Mouse (Mus musculus): Measurements from ENCODE around the gene Cbx1. TPM values are rescaled to one million over a fixed set of nuclear protein-coding genes. Genes with fewer than 3 reads are reported as not detected.

The Cbx1 gene
- polyA plus RNA-seq (2016; fragmentation: Nextera tagmentation; extraction: Ambion mirVana) = 156 and 166 TPM in 2 replicates

DNA sequence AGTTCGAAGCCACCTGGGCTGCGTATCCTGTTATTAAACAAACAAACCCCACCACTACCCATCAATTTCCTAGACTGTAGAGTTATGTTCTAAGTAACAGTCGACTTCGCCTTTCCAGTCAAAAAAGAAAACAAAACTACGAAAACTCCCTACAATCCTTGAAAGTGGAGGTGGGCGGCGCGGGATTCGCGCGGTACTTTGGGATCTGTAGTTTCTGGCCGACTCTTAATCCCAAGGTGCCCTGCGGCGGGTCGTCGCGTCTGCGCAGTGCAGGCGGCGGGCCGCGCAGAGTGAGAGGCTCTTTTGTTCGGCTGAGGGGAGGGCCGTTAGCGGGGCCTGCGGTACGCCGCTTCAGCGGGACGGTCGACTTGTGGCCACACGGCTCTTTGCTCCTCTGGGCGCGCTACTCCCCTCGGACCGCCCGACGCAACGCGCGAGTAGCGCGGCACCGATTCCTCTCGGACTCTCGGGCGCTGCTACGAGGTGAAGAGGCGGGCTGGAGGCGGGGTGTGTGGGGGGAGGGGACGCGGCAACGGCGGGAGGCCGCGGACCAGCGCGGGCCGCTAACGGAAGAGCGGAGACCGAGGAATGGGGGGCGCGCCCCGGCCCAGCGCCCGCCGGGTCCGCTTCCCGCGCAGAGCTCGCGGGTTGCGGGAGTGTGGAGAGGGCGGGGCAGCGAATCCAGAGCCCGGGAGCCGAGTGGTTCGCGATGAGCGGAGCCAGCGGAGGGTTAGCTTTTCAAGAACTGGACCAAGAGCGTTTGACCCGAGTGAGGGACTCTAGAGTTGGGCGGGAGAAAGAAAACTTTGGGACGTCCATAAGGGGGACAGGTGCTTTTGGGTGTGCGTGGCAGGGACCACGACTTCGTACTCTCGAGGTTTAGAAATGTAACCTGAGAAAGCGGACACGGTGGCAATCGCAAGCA, at the start of gene Cbx1:
Gene Cbx1 (plus strand): TSS at position 257 of the 925 bp plus-strand sequence.
- Histone ChIP-seq H3K4me1 (peaks cover 32% of the 10 kb centered on the region), H3K27me3 (no peaks in the 10 kb centered on the region), H3K9me3 (no peaks in the 10 kb centered on the region), H3K4me3 (peak within 1 kb of the TSS; percentile 93), H3K4me2 (replicated peaks) (peak within 1 kb of the TSS; percentile 87), H3K9ac (replicated peaks) (peak within 1 kb of the TSS; percentile 93), H3K36me3 (no peaks in the 10 kb centered on the region), H3K27ac (replicated peaks) (peak within 1 kb of the TSS; percentile 97)
- 1% methylated on average over 93 of the region's 93 CpGs for WGBS
- ATAC-seq (ENCODE audit: low FRiP score, low read depth) = peak; percentile 98

DNA sequence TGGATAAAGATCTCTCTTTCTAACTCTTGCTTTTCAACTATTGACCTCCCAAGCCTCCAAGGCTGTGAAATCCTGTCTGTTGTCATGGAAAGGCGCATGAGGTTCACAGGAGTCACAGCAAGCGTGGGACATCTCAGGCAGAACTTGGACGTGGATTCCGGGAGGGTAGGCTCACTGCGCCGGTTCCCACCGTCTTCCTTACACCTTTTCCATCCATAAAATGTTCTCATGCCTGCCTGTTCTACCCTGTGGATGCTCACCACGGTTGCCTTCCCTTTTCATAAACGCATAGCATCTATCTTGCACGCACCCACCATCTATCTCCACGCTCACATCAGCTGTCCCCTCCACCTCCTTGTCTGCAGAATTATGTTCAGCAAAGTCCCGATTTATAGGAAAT, 48.1 kb upstream of the Cbx1 start:
- H3K4me3 ChIP-seq = no peak overlapping the region
- 50% methylated on average over 12 of the region's 12 CpGs for WGBS
- H3K36me3 ChIP-seq = no peaks in the 10 kb centered on the region
- H3K27me3 ChIP-seq = peaks cover 12% of the 10 kb centered on the region
- no peak for ATAC-seq (ENCODE audit: low FRiP score, low read depth)
- no peak overlapping the region for H3K9ac ChIP-seq (replicated peaks)
- H3K4me1 ChIP-seq = peaks cover 60% of the 10 kb centered on the region
- H3K27ac ChIP-seq (replicated peaks) = peak overlapping the region; percentile 76
- H3K9me3 ChIP-seq = no peaks in the 10 kb centered on the region
- no peak overlapping the region for H3K4me2 ChIP-seq (replicated peaks)

DNA sequence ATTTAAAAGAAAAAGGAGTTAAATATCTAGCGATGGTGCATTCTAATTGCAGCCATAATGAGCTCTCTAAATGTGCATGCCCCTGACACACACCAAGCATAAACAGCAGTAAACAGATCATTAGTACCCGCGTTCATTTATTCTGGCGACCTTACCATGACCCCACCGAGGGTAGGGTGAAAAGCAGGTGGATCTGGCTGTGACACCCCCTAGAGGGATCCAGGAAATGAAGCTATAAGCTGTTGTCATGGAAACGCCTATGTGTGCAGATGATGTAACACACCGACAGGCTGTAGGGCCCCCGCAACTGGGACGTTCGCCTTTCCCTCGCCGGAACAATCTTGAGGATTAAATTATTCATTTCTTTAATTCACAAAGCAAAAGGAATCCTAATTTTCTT, 46.9 kb upstream of the Cbx1 start:
- peaks cover 56% of the 10 kb centered on the region for H3K4me1 ChIP-seq
- peak overlapping the region; percentile 2; the same call in 1 of the 2 replicates for H3K4me3 ChIP-seq
- H3K27me3 ChIP-seq = peaks cover 4% of the 10 kb centered on the region
- no peaks in the 10 kb centered on the region for H3K9me3 ChIP-seq
- peak overlapping the region; percentile 46 for H3K4me2 ChIP-seq (replicated peaks)
- peak overlapping the region; percentile 76 for H3K27ac ChIP-seq (replicated peaks)
- H3K9ac ChIP-seq (replicated peaks) = 0 out of 2 replicates have a peak overlapping the region, but pooled peaks have one; percentile 24
- 10% methylated on average over 12 of the region's 12 CpGs for WGBS
- H3K36me3 ChIP-seq = no peaks in the 10 kb centered on the region
- peak; percentile 63; the same call in 1 of the 2 replicates for ATAC-seq (ENCODE audit: low FRiP score, low read depth)

DNA sequence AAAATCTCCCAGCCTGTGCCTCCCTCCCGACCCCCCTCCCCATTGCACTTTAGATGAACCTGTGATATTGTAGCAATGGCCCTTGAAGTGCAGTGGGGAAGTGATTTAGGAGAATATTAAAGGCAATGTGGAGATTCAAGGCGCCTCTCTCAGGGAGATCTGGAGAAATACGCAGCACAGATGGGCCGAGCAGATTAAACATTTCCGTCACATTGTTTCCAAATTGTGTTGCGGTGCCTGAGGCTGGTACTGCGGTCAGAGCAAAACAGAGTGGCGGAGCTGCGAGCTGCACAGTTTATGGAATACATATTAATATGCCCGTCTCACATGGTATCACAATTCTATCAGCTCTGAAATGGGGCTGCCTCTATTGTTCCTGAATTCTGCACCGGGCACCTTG, 45.9 kb upstream of the Cbx1 start:
- WGBS = 50% methylated on average over 11 of the region's 11 CpGs
- Histone ChIP-seq H3K9ac (replicated peaks) (no peak overlapping the region), H3K27ac (replicated peaks) (peak overlapping the region; percentile 70), H3K9me3 (no peaks in the 10 kb centered on the region), H3K4me1 (peaks cover 53% of the 10 kb centered on the region), H3K27me3 (no peaks in the 10 kb centered on the region; the same call in 1 of the 2 replicates), H3K4me3 (no peak overlapping the region), H3K36me3 (no peaks in the 10 kb centered on the region), H3K4me2 (replicated peaks) (peak overlapping the region; percentile 4; the same call in 1 of the 2 replicates)
- ATAC-seq (ENCODE audit: low FRiP score, low read depth) = no peak

DNA sequence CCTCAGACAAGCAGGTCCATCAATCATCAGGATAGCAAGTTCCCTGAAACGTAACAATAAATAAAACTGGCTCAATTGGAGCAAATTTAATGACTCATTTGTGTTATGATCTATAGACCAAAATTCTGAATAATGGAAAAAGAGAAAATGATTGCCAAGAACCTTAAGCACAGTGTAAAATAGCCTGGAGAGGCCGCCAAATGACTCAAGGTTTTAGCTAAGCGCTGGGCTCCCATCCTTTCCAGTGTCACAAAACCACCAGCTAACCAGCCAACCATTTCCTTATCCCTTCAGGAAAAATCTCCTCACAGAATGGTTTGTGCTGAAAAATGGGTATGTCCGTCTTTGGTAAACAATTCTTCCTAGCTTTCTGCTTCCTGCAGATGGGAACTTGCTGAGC, 45.0 kb upstream of the Cbx1 start:
- 82% methylated on average over 4 of the region's 4 CpGs for WGBS

DNA sequence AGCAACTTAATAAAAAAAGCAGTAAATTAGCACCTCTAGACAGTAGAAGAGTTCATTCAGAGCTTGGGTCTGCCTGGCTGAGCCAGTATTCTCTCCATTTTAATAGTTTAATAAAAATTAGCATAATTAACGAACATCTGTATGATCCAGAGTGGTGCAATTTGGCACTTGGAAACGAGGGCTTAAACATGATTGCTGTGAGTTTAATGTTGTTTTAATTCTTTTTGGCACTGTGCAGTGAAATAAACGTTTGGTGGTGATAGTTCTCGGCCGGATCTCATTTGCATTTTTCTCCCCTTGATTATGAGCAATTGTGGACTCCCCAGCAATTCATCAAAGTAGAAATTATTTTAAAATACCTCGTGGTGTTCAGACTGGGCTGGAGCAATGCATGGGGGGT, 42.3 kb upstream of the Cbx1 start:
- Histone ChIP-seq H3K4me1 (peaks cover 24% of the 10 kb centered on the region), H3K4me3 (no peak overlapping the region), H3K9ac (replicated peaks) (no peak overlapping the region), H3K27ac (replicated peaks) (no peak overlapping the region), H3K9me3 (no peaks in the 10 kb centered on the region), H3K27me3 (no peaks in the 10 kb centered on the region; the same call in 1 of the 2 replicates), H3K4me2 (replicated peaks) (no peak overlapping the region), H3K36me3 (no peaks in the 10 kb centered on the region)
- WGBS = 67% methylated on average over 6 of the region's 6 CpGs
- no peak for ATAC-seq (ENCODE audit: low FRiP score, low read depth)

More for the DNA sequence above, 45.0 kb upstream of the Cbx1 start:
- H3K4me1 ChIP-seq = peaks cover 47% of the 10 kb centered on the region
- no peak overlapping the region for H3K9ac ChIP-seq (replicated peaks)
- H3K4me2 ChIP-seq (replicated peaks) = no peak overlapping the region
- H3K36me3 ChIP-seq = no peaks in the 10 kb centered on the region
- H3K4me3 ChIP-seq = no peak overlapping the region
- peak overlapping the region; percentile 70; the same call in 1 of the 2 replicates for H3K27ac ChIP-seq (replicated peaks)
- ATAC-seq (ENCODE audit: low FRiP score, low read depth) = no peak
- H3K9me3 ChIP-seq = no peaks in the 10 kb centered on the region
- H3K27me3 ChIP-seq = no peaks in the 10 kb centered on the region; the same call in 1 of the 2 replicates

DNA sequence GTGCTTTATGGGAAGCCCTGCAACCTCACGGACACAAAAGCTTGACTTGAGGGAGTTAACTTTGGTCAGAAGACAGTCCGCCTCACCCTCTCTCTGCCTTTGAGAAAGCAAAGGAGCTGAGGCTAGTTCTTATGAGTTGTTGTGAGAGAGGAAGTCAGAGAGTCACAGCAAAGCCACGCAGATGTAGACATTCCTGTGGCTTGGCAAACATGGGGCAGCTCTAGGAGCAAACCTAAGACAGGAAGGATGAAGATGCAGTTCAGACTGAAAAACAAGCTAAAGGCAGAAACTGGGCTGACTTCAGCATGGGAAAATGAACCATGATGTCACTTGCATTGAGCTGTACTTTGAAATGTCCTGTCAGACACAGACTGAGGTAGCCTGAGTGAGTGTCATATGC, 41.4 kb upstream of the Cbx1 start:
- H3K27me3 ChIP-seq = no peaks in the 10 kb centered on the region; the same call in 1 of the 2 replicates
- peaks cover 15% of the 10 kb centered on the region for H3K4me1 ChIP-seq
- H3K4me3 ChIP-seq = no peak overlapping the region
- no peak overlapping the region for H3K9ac ChIP-seq (replicated peaks)
- WGBS = 32% methylated on average over 3 of the region's 3 CpGs
- no peak for ATAC-seq (ENCODE audit: low FRiP score, low read depth)
- no peaks in the 10 kb centered on the region for H3K9me3 ChIP-seq
- H3K36me3 ChIP-seq = no peaks in the 10 kb centered on the region
- H3K4me2 ChIP-seq (replicated peaks) = no peak overlapping the region
- H3K27ac ChIP-seq (replicated peaks) = no peak overlapping the region

DNA sequence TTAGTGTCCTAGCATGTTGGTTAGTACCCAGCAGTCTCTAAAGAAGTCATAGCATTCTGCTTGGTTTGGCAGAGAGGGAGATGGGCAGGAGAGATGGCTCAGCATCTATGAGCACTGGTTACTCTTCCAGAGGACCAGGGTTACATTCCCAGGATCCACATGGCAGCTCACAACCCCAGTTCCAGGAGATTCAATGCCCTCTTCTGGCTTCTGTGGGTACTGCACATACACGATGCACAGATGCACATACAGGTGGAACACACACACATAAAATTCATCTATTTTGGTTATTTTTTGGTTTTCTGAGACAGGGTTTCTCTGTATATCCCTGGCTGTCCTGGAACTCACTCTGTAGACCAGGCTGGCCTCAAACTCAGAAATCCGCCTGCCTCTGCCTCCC, 33.6 kb upstream of the Cbx1 start:
- Histone ChIP-seq H3K4me1 (no peaks in the 10 kb centered on the region), H3K27ac (replicated peaks) (no peak overlapping the region), H3K27me3 (no peaks in the 10 kb centered on the region), H3K36me3 (no peaks in the 10 kb centered on the region), H3K9me3 (no peaks in the 10 kb centered on the region), H3K4me3 (no peak overlapping the region), H3K9ac (replicated peaks) (no peak overlapping the region), H3K4me2 (replicated peaks) (no peak overlapping the region)
- no peak for ATAC-seq (ENCODE audit: low FRiP score, low read depth)
- WGBS = 94% methylated on average over 2 of the region's 2 CpGs

DNA sequence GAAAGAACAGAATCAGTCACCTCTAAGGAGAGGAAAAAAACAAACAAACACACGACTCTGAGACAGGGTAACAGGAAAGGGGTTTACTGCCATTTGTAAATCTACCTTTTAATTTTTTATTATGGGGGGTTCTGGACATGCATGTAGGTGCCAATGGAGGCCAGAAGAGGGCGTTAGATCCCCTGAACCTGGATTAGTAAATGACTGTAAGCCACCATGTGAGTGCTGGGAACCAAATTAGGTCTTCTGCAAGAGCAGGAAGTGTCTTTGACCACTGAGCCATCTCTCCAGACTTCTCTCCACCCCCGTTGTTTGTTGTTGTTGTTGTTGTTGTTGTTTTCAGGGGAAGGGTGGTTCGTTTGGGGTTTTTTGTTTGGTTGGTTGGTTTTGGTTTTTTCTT, 31.5 kb upstream of the Cbx1 start:
- H3K36me3 ChIP-seq = no peaks in the 10 kb centered on the region
- H3K4me1 ChIP-seq = no peaks in the 10 kb centered on the region
- no peak overlapping the region for H3K4me3 ChIP-seq
- no peak for ATAC-seq (ENCODE audit: low FRiP score, low read depth)
- H3K27ac ChIP-seq (replicated peaks) = no peak overlapping the region
- H3K27me3 ChIP-seq = no peaks in the 10 kb centered on the region
- 67% methylated on average over 4 of the region's 4 CpGs for WGBS
- H3K9ac ChIP-seq (replicated peaks) = no peak overlapping the region
- H3K9me3 ChIP-seq = no peaks in the 10 kb centered on the region
- H3K4me2 ChIP-seq (replicated peaks) = no peak overlapping the region

DNA sequence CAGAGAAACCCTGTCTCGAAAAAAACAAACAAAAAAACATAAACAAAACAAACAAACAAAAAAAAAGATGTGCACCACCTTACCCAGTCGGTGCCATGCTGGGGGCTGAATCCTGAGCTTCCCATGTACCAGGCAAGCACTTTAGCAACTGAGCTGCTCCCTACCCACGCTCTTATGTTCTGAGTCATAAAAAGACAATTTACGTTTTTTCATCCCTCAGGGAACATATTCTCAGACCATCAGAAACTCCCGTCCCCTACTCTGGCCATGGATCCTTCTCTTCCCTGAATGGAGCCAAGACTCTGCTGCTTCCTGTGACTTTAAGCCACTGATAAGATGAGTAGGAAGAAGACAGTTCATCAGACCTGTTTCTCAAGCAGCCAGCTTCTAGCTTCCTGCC, 30.5 kb upstream of the Cbx1 start:
- Histone ChIP-seq H3K4me3 (no peak overlapping the region), H3K9ac (replicated peaks) (no peak overlapping the region), H3K4me1 (0 out of 2 replicates have a peak, but pooled peaks cover 4% of the 10 kb centered on the region), H3K27ac (replicated peaks) (no peak overlapping the region), H3K27me3 (no peaks in the 10 kb centered on the region), H3K36me3 (no peaks in the 10 kb centered on the region), H3K9me3 (no peaks in the 10 kb centered on the region), H3K4me2 (replicated peaks) (no peak overlapping the region)
- 78% methylated on average over 5 of the region's 5 CpGs for WGBS
- no peak for ATAC-seq (ENCODE audit: low FRiP score, low read depth)

DNA sequence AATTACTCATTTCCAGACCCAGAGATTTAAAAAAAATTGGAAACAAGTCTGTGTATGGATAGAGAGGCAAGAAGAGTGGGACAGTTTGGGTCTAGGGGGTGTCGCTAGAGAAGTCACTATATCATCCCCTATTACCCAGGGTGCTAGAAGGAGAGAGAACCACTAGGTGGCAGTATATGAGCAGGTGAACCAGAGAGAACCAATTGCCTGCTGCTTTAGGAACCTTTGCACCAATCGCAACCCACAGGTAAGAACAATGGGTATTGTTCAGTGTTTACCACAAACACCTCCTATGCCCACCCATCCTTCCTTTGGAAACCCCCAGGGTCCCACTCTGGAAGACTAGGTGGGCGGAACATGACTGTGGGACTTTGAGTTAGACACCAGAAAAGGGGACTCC, 28.9 kb upstream of the Cbx1 start:
- WGBS = 42% methylated on average over 3 of the region's 3 CpGs
- Histone ChIP-seq H3K27me3 (no peaks in the 10 kb centered on the region), H3K4me3 (no peak overlapping the region), H3K27ac (replicated peaks) (no peak overlapping the region), H3K4me1 (peaks cover 18% of the 10 kb centered on the region), H3K36me3 (no peaks in the 10 kb centered on the region), H3K4me2 (replicated peaks) (no peak overlapping the region), H3K9me3 (no peaks in the 10 kb centered on the region), H3K9ac (replicated peaks) (no peak overlapping the region)
- ATAC-seq (ENCODE audit: low FRiP score, low read depth) = no peak

DNA sequence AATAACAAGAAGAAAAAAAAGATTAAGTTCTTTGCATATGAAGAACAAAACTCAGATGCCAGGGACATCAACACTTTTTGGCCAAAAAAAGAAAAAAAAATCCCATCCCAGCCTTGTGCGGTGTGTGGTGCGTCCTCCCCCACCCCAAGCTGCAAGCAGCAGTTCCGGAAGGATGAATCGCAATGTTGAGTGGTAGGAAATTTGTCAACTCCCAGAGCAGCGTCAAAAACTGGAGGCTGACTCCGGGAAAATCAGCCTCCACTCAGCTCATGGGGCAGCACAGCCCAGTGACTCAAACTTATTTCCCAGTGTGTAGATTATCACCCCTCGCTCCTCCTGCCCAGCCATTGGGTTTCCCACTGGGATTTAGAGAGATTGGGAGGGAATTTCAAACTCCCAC, 26.9 kb upstream of the Cbx1 start:
- H3K27me3 ChIP-seq = no peaks in the 10 kb centered on the region
- no peak overlapping the region for H3K4me2 ChIP-seq (replicated peaks)
- no peaks in the 10 kb centered on the region for H3K36me3 ChIP-seq
- peaks cover 34% of the 10 kb centered on the region for H3K4me1 ChIP-seq
- WGBS = 75% methylated on average over 7 of the region's 7 CpGs
- H3K4me3 ChIP-seq = no peak overlapping the region
- H3K9ac ChIP-seq (replicated peaks) = no peak overlapping the region
- H3K27ac ChIP-seq (replicated peaks) = no peak overlapping the region
- ATAC-seq (ENCODE audit: low FRiP score, low read depth) = no peak
- no peaks in the 10 kb centered on the region for H3K9me3 ChIP-seq
